Mouse (Mus musculus): ENCODE measurements around the gene Sult6b1. TPM values are rescaled to one million over a fixed set of nuclear protein-coding genes. Genes with fewer than 3 reads are reported as not detected.

Gene Sult6b1
- total RNA-seq, 1 experiment: 7.9 TPM

DNA sequence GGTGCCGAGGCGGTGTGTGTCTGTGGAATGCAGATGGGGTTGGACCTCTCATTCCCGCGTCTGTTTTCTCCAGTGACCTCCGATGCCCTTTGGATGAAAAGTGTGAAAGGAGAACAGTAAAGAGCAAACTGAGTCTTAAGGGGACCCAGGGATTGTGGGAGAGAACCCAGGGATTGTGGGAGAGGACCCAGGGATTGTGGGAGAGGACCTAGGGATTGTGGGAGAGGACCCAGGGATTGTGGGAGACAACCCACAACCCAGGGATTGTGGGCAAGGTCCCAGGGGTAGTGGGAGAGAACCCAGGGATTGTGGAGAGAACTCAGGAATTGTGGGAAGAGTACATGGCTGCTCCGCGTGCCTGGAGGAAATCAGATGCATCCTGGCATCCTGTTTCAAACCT lies 11.8 kb downstream of the Sult6b1 start:
- no peak overlapping the region; the same call in 1 of the 2 replicates for H3K27ac ChIP-seq (ENCODE audit: insufficient read depth, low read depth, low read length, poor library complexity, severe bottlenecking)
- in situ Hi-C loops (cut with MboI; ENCODE audit: low sequenced_read_pairs in 2 of 2, unreplicated experiment in 2 of 2): no loop called here
- no peaks in the 10 kb centered on the region for H3K9me3 ChIP-seq (ENCODE audit: control insufficient read depth, insufficient read depth, low read depth, low read length)
- H3K4me1 ChIP-seq (ENCODE audit: control insufficient read depth in 2 of 2, insufficient read depth in 2 of 2, low read length in 2 of 2, poor library complexity in 1 of 2): 0 out of 4 replicates have a peak, but pooled peaks cover 0 to 3% of the 10 kb centered on the region in 2 experiments
- peak overlapping the region; percentile 48 to 66 for H3K4me3 ChIP-seq (ENCODE audit: insufficient read depth in 1 of 2, low read depth in 1 of 2, low read length in 2 of 2, poor library complexity in 1 of 2, severe bottlenecking in 1 of 2)
- DNase-seq (ENCODE audit: low read depth, low spot score): no peak
- H3K9ac ChIP-seq (ENCODE audit: insufficient read depth, low read depth, low read length, poor library complexity, severe bottlenecking): peak overlapping the region; percentile 68; the same call in 1 of the 2 replicates
- TF ChIP-seq MAFK (IDR thresholded peaks at IDR 0.05; ENCODE audit: insufficient read depth, low read depth, low read length): no peak
- H3K36me3 ChIP-seq (ENCODE audit: control insufficient read depth, insufficient read depth, low read length, poor library complexity, severe bottlenecking): 0 out of 2 replicates have a peak, but pooled peaks cover 3% of the 10 kb centered on the region

DNA sequence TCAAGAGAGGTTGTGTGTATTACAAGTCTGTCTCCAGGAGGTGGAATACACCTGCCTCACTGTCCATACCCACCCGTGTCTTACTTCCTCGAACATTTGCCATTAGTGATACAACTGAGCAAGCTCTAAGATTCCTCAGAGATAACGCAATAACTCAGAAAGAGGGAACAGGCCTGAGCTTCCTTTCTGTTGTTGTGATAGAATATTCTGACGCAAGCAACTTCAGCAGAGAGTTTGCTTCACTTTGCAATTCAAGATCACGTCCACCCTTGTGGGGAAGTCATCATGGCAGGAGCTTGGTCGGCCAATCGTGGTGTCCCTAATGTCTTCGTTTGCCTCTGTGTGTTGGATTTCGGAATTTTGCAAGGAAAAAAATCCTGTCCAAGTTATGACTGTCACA lies 15.8 kb downstream of the Sult6b1 start:
- H3K9me3 ChIP-seq (ENCODE audit: control insufficient read depth, insufficient read depth, low read depth, low read length): no peaks in the 10 kb centered on the region
- TF ChIP-seq HCFC1 (IDR thresholded peaks at IDR 0.05; ENCODE audit: borderline replicate concordance, insufficient read depth, low read length) (no peak), CHD2 (IDR thresholded peaks at IDR 0.05; ENCODE audit: low read depth, low read length) (no peak), ZC3H11A (IDR thresholded peaks at IDR 0.05; ENCODE audit: borderline replicate concordance, low read depth, low read length) (no peak), MAFK (IDR thresholded peaks at IDR 0.05; ENCODE audit: insufficient read depth, low read depth, low read length) (no peak), ZNF384 (IDR thresholded peaks at IDR 0.05; ENCODE audit: low read depth, low read length) (no peak)
- 0 out of 2 replicates have a peak, but pooled peaks cover 3% of the 10 kb centered on the region for H3K36me3 ChIP-seq (ENCODE audit: control insufficient read depth, insufficient read depth, low read length, poor library complexity, severe bottlenecking)
- H3K9ac ChIP-seq (ENCODE audit: insufficient read depth, low read depth, low read length, poor library complexity, severe bottlenecking): no peak overlapping the region
- DNase-seq (ENCODE audit: low read depth, low spot score): no peak
- 0 out of 4 replicates have a peak, but pooled peaks cover 0 to 3% of the 10 kb centered on the region in 2 experiments for H3K4me1 ChIP-seq (ENCODE audit: control insufficient read depth in 2 of 2, insufficient read depth in 2 of 2, low read length in 2 of 2, poor library complexity in 1 of 2)
- no peak overlapping the region for H3K27ac ChIP-seq (ENCODE audit: insufficient read depth, low read depth, low read length, poor library complexity, severe bottlenecking)
- no peak overlapping the region for H3K4me3 ChIP-seq (ENCODE audit: insufficient read depth in 1 of 2, low read depth in 1 of 2, low read length in 2 of 2, poor library complexity in 1 of 2, severe bottlenecking in 1 of 2)
- in situ Hi-C loops (cut with MboI; ENCODE audit: low sequenced_read_pairs in 2 of 2, unreplicated experiment in 2 of 2): no loop called here

DNA sequence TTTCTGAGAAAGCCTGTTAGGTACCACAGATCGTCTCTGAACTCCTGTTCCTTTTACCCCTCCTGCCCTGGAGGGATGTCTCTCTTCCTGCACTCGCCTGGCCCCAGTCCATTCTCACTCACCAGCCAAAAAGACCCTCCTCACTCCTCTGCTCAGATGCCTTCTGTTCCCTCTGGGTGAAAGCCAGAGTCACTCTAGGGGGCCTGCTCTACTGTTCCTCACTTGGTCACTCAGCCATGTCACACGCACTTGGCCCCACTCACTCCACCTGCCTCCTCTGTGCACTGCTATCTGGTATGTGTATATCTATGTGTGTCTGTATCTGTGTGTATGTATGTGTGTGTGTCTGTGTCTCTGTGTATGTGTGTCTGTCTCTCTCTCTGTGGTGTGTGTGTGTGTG lies 17.6 kb downstream of the Sult6b1 start:
- no peak for TF ChIP-seq HCFC1 (IDR thresholded peaks at IDR 0.05; ENCODE audit: borderline replicate concordance, insufficient read depth, low read length)
- no peak for TF ChIP-seq MAFK (IDR thresholded peaks at IDR 0.05; ENCODE audit: insufficient read depth, low read depth, low read length)
- TF ChIP-seq CHD2 (IDR thresholded peaks at IDR 0.05; ENCODE audit: low read depth, low read length): no peak
- TF ChIP-seq ZNF384 (IDR thresholded peaks at IDR 0.05; ENCODE audit: low read depth, low read length): no peak
- Histone ChIP-seq H3K4me3 (ENCODE audit: insufficient read depth in 1 of 2, low read depth in 1 of 2, low read length in 2 of 2, poor library complexity in 1 of 2, severe bottlenecking in 1 of 2) (no peak overlapping the region), H3K4me1 (ENCODE audit: control insufficient read depth in 2 of 2, insufficient read depth in 2 of 2, low read length in 2 of 2, poor library complexity in 1 of 2) (no peaks in the 10 kb centered on the region), H3K9ac (ENCODE audit: insufficient read depth, low read depth, low read length, poor library complexity, severe bottlenecking) (no peak overlapping the region), H3K9me3 (ENCODE audit: control insufficient read depth, insufficient read depth, low read depth, low read length) (no peaks in the 10 kb centered on the region), H3K27ac (ENCODE audit: insufficient read depth, low read depth, low read length, poor library complexity, severe bottlenecking) (no peak overlapping the region), H3K36me3 (ENCODE audit: control insufficient read depth, insufficient read depth, low read length, poor library complexity, severe bottlenecking) (0 out of 2 replicates have a peak, but pooled peaks cover 3% of the 10 kb centered on the region)
- no peak for DNase-seq (ENCODE audit: low read depth, low spot score)
- in situ Hi-C loops (cut with MboI; ENCODE audit: low sequenced_read_pairs in 2 of 2, unreplicated experiment in 2 of 2): no loop called here

DNA sequence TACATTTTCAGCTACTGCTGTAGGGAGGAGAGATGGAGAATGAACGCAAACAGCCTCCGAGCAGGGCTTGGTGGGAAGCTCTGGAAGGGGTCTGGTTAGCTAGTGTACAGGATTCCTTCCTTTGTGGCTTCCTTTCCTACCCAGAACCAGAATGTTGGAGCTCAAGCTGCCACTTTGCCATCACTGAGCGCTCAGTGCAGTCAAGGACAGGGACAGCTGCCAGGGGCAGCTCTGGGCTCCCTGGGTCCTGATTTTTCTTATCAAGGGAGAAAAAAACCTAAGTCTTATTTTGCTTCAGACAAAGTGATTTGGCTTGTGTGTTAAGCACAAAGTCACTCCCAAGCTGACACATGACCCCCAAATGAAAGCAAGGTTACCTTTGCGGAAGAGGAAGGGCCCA lies 18.2 kb downstream of the Sult6b1 start:
- Histone ChIP-seq H3K4me3 (ENCODE audit: insufficient read depth in 1 of 2, low read depth in 1 of 2, low read length in 2 of 2, poor library complexity in 1 of 2, severe bottlenecking in 1 of 2) (no peak overlapping the region), H3K36me3 (ENCODE audit: control insufficient read depth, insufficient read depth, low read length, poor library complexity, severe bottlenecking) (0 out of 2 replicates have a peak, but pooled peaks cover 3% of the 10 kb centered on the region), H3K27ac (ENCODE audit: insufficient read depth, low read depth, low read length, poor library complexity, severe bottlenecking) (no peak overlapping the region), H3K9ac (ENCODE audit: insufficient read depth, low read depth, low read length, poor library complexity, severe bottlenecking) (no peak overlapping the region), H3K9me3 (ENCODE audit: control insufficient read depth, insufficient read depth, low read depth, low read length) (no peaks in the 10 kb centered on the region), H3K4me1 (ENCODE audit: control insufficient read depth in 2 of 2, insufficient read depth in 2 of 2, low read length in 2 of 2, poor library complexity in 1 of 2) (no peaks in the 10 kb centered on the region)
- in situ Hi-C loops (cut with MboI; ENCODE audit: low sequenced_read_pairs in 2 of 2, unreplicated experiment in 2 of 2): no loop called here
- no peak for DNase-seq (ENCODE audit: low read depth, low spot score)
- no peak for TF ChIP-seq ZC3H11A (IDR thresholded peaks at IDR 0.05; ENCODE audit: borderline replicate concordance, low read depth, low read length)
- no peak for TF ChIP-seq CHD2 (IDR thresholded peaks at IDR 0.05; ENCODE audit: low read depth, low read length)
- no peak for TF ChIP-seq MAFK (IDR thresholded peaks at IDR 0.05; ENCODE audit: insufficient read depth, low read depth, low read length)
- no peak for TF ChIP-seq ZNF384 (IDR thresholded peaks at IDR 0.05; ENCODE audit: low read depth, low read length)
- no peak for TF ChIP-seq HCFC1 (IDR thresholded peaks at IDR 0.05; ENCODE audit: borderline replicate concordance, insufficient read depth, low read length)
